13 mouse cellular contexts compared by ENCODE assay signal in the genomic region with DNA sequence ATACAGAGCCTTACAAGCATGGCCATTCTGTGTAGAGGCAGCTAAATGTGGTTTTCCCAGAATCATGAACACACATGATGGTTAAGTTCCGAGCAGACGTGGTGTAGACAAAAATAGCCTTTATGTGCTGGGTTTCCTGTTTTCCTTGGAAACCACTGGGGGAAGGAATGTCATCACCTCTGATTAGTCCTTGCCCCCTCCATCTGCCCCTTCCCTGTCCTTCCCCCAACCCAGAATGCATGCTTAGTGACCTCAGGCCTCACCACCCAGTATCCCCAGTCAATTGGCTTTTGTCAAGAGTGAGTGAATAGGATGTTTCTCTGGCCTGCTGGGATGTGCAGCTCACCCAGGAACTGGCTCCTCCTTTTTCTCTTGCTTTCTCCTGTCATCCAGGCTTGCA.
DNase-seq lines count a peak whose midpoint lies in the region; ATAC-seq and TF ChIP-seq lines count a peak whose summit lies in the region.
"Had no signal": no experiment of that assay in that cellular context is flagged by ENCODE, and none has a peak within 500 bp of the region (broad histone marks: within the 10 kb centered on the region; RNA-seq: fewer than 3 reads in every experiment).

No protein-coding gene starts in this region.

- H3K4me1 ChIP-seq in heart, embryonic 13.5 days: peaks cover 52% of the 10 kb centered on the region
- no peaks in the 10 kb centered on the region for H3K4me1 ChIP-seq in lung, postnatal 0 days (ENCODE audit: insufficient read depth, low read depth, low read length)
- peaks cover 19% of the 10 kb centered on the region for H3K4me1 ChIP-seq in embryonic facial prominence, embryonic 15.5 days
- 0 out of 2 replicates have a peak, but pooled peaks cover 9% of the 10 kb centered on the region for H3K4me1 ChIP-seq in neural tube, embryonic 14.5 days (ENCODE audit: control insufficient read depth, insufficient read depth, low read length)
- H3K4me1 ChIP-seq in intestine, postnatal 0 days (replicated peaks; ENCODE audit: control insufficient read depth, insufficient read depth, low read length): peaks cover 9% of the 10 kb centered on the region
- H3K4me1 ChIP-seq: liver, embryonic 13.5 days had no signal

- no peaks in the 10 kb centered on the region for H3K9me3 ChIP-seq in heart, embryonic 13.5 days
- H3K9me3 ChIP-seq in lung, postnatal 0 days (ENCODE audit: low read length): no peaks in the 10 kb centered on the region
- no peaks in the 10 kb centered on the region for H3K9me3 ChIP-seq in embryonic facial prominence, embryonic 15.5 days (replicated peaks)
- no peaks in the 10 kb centered on the region for H3K9me3 ChIP-seq in neural tube, embryonic 14.5 days (ENCODE audit: control insufficient read depth, low read length)
- no peaks in the 10 kb centered on the region for H3K9me3 ChIP-seq in intestine, postnatal 0 days (ENCODE audit: control insufficient read depth)
- H3K9me3 ChIP-seq: liver, embryonic 13.5 days; stomach, embryonic 15.5 days had no signal

- peak overlapping the region; percentile 69 for H3K27ac ChIP-seq in heart, embryonic 13.5 days (replicated peaks)
- no peak overlapping the region for H3K27ac ChIP-seq in lung, postnatal 0 days (ENCODE audit: low read length)
- no peak overlapping the region for H3K27ac ChIP-seq in embryonic facial prominence, embryonic 15.5 days (replicated peaks)
- H3K27ac ChIP-seq in neural tube, embryonic 14.5 days (ENCODE audit: low read depth, low read length): no peak overlapping the region
- H3K27ac ChIP-seq in intestine, postnatal 0 days (ENCODE audit: low read depth, low read length): no peak overlapping the region
- H3K27ac ChIP-seq: liver, embryonic 13.5 days; stomach, embryonic 15.5 days had no signal

- H3K27me3 ChIP-seq in heart, embryonic 13.5 days (replicated peaks): no peaks in the 10 kb centered on the region
- no peaks in the 10 kb centered on the region for H3K27me3 ChIP-seq in lung, postnatal 0 days (replicated peaks; ENCODE audit: insufficient read depth, low read length)
- no peaks in the 10 kb centered on the region for H3K27me3 ChIP-seq in embryonic facial prominence, embryonic 15.5 days
- H3K27me3 ChIP-seq in neural tube, embryonic 14.5 days (ENCODE audit: control insufficient read depth, insufficient read depth, low read length): no peaks in the 10 kb centered on the region
- no peaks in the 10 kb centered on the region for H3K27me3 ChIP-seq in intestine, postnatal 0 days (replicated peaks; ENCODE audit: control insufficient read depth, insufficient read depth, low read length)
- H3K27me3 ChIP-seq: liver, embryonic 13.5 days; stomach, embryonic 15.5 days had no signal

- H3K4me2 ChIP-seq in heart, embryonic 13.5 days: no peak overlapping the region
- H3K4me2 ChIP-seq in lung, postnatal 0 days (replicated peaks; ENCODE audit: low read depth, low read length): no peak overlapping the region
- no peak overlapping the region for H3K4me2 ChIP-seq in embryonic facial prominence, embryonic 15.5 days (replicated peaks)
- no peak overlapping the region for H3K4me2 ChIP-seq in neural tube, embryonic 14.5 days (ENCODE audit: low read depth, low read length)
- H3K4me2 ChIP-seq in intestine, postnatal 0 days (replicated peaks; ENCODE audit: low read depth): no peak overlapping the region
- H3K4me2 ChIP-seq: liver, embryonic 13.5 days; stomach, embryonic 15.5 days had no signal

- WGBS in heart, embryonic 13.5 days: 13% methylated on average over 2 of the region's 2 CpGs
- WGBS in lung, postnatal 0 days: 33% methylated on average over 2 of the region's 2 CpGs
- WGBS in embryonic facial prominence, embryonic 15.5 days: 33% methylated on average over 2 of the region's 2 CpGs
- WGBS in neural tube, embryonic 14.5 days: 15% methylated on average over 2 of the region's 2 CpGs
- 75% methylated on average over 2 of the region's 2 CpGs for WGBS in intestine, postnatal 0 days

- no peaks in the 10 kb centered on the region for H3K36me3 ChIP-seq in heart, embryonic 13.5 days
- H3K36me3 ChIP-seq in lung, postnatal 0 days (ENCODE audit: insufficient read depth, low read length): no peaks in the 10 kb centered on the region
- H3K36me3 ChIP-seq in embryonic facial prominence, embryonic 15.5 days: no peaks in the 10 kb centered on the region
- no peaks in the 10 kb centered on the region for H3K36me3 ChIP-seq in neural tube, embryonic 14.5 days (ENCODE audit: control insufficient read depth, insufficient read depth, low read length)
- no peaks in the 10 kb centered on the region for H3K36me3 ChIP-seq in intestine, postnatal 0 days (ENCODE audit: control insufficient read depth, insufficient read depth)
- H3K36me3 ChIP-seq: liver, embryonic 13.5 days; stomach, embryonic 15.5 days had no signal

- TF ChIP-seq CTCF in lung, postnatal 0 days (IDR thresholded peaks at IDR 0.05): no peak
- no peak for TF ChIP-seq CTCF in intestine, postnatal 0 days (IDR thresholded peaks at IDR 0.05; ENCODE audit: low read depth)

- H3K4me3 ChIP-seq in heart, embryonic 13.5 days: no peak overlapping the region
- no peak overlapping the region for H3K4me3 ChIP-seq in lung, postnatal 0 days (ENCODE audit: low read depth, low read length)
- no peak overlapping the region for H3K4me3 ChIP-seq in embryonic facial prominence, embryonic 15.5 days (replicated peaks)
- no peak overlapping the region for H3K4me3 ChIP-seq in neural tube, embryonic 14.5 days (ENCODE audit: low read depth, low read length)
- no peak overlapping the region for H3K4me3 ChIP-seq in intestine, postnatal 0 days (ENCODE audit: low read depth, low read length)
- H3K4me3 ChIP-seq: liver, embryonic 13.5 days; stomach, embryonic 15.5 days had no signal

- no peak overlapping the region for H3K9ac ChIP-seq in heart, embryonic 13.5 days
- H3K9ac ChIP-seq in lung, postnatal 0 days (replicated peaks; ENCODE audit: low read depth): no peak overlapping the region
- H3K9ac ChIP-seq in embryonic facial prominence, embryonic 15.5 days: no peak overlapping the region
- H3K9ac ChIP-seq in neural tube, embryonic 14.5 days (replicated peaks; ENCODE audit: low read depth, low read length): no peak overlapping the region
- H3K9ac ChIP-seq in intestine, postnatal 0 days (ENCODE audit: low read depth, low read length): no peak overlapping the region
- H3K9ac ChIP-seq: liver, embryonic 13.5 days; stomach, embryonic 15.5 days had no signal

- TF ChIP-seq EP300 in lung, postnatal 0 days (IDR thresholded peaks at IDR 0.05): no peak

- no peak; the same call in 1 of the 2 replicates for ATAC-seq in heart, embryonic 13.5 days (ENCODE audit: extremely low read depth, insufficient number of reproducible peaks, low FRiP score, low TSS enrichment)
- ATAC-seq in lung, postnatal 0 days: peak; percentile 32; the same call in 1 of the 2 replicates
- ATAC-seq in embryonic facial prominence, embryonic 15.5 days (ENCODE audit: insufficient number of reproducible peaks, low FRiP score, low TSS enrichment, low read depth): peak; percentile 47; the same call in 1 of the 2 replicates
- peak; percentile 38; the same call in 1 of the 2 replicates for ATAC-seq in neural tube, embryonic 14.5 days (ENCODE audit: low read depth)
- no peak for ATAC-seq in intestine, postnatal 0 days

- no peak for DNase-seq in heart, adult 18-20 months
- peak; percentile 28 for DNase-seq in lung, postnatal 0 days (ENCODE audit: low spot score)
- DNase-seq in lung, postnatal 10 days: no peak
- DNase-seq in thymus, postnatal 25 days: no peak
- DNase-seq: adrenal gland, postnatal 25 days; cerebellum, adult 9-11 months; kidney, adult 11 months; liver, embryonic 13.5 days had no signal

Comparison
In these comparisons a context has a peak if more than half of its experiments do, and no peak if none do; other contexts are left out.
1. ATAC-seq: peak in lung, postnatal 0 days (single experiment), embryonic facial prominence, embryonic 15.5 days (single experiment) and neural tube, embryonic 14.5 days (single experiment); none in heart, embryonic 13.5 days (single experiment) and intestine, postnatal 0 days (single experiment).